Mouse (Mus musculus) liver, embryonic 13.5 days (tissue): ENCODE measurements around the gene Gm128. TPM values are rescaled to one million over a fixed set of nuclear protein-coding genes. Genes with fewer than 3 reads are reported as not detected.

Experiments used
- ATAC-seq: fragments of 200-750 bp; cut with Nextera tagmentation; 2 replicates; pipeline ENCODE4 v1.8.0; 2017; ENCODE audit warnings: low read depth, mild to moderate bottlenecking, moderate number of reproducible peaks, moderate library complexity
- DNase-seq: peaks from one replicate; pipeline ENCODE4 v3.0.0; 2022
- H3K27ac ChIP-seq: fragments of 300-500 bp; sonication (generic); 2 replicates; pipeline ENCODE4 v1.5.1; 2015; ENCODE audit warnings: moderate library complexity, mild to moderate bottlenecking, inconsistent platforms
- H3K27me3 ChIP-seq: fragments of 300-500 bp; sonication (generic); 2 replicates; pipeline ENCODE4 v1.6.1; 2015; ENCODE audit warnings: mild to moderate bottlenecking, inconsistent platforms
- H3K36me3 ChIP-seq: fragments of 300-500 bp; sonication (generic); 2 replicates; pipeline ENCODE4 v1.6.1; 2015; ENCODE audit warnings: mild to moderate bottlenecking, inconsistent platforms
- H3K4me1 ChIP-seq: fragments of 300-500 bp; sonication (generic); replicated peaks from 2 replicates; pipeline ENCODE4 v1.6.1; 2015; ENCODE audit warnings: inconsistent platforms
- H3K4me2 ChIP-seq: fragments of 300-500 bp; sonication (generic); 2 replicates; pipeline ENCODE4 v1.6.1; 2015; ENCODE audit warnings: inconsistent platforms, mild to moderate bottlenecking, moderate library complexity
- H3K4me3 ChIP-seq: fragments of 300-500 bp; sonication (generic); replicated peaks from 2 replicates; pipeline ENCODE4 v1.5.1; 2015; ENCODE audit warnings: mild to moderate bottlenecking, inconsistent platforms
- H3K9ac ChIP-seq: fragments of 300-500 bp; sonication (generic); 2 replicates; pipeline ENCODE4 v1.6.1; 2015; ENCODE audit warnings: mild to moderate bottlenecking, inconsistent platforms
- H3K9me3 ChIP-seq: fragments of 300-500 bp; sonication (generic); replicated peaks from 2 replicates; pipeline ENCODE4 v1.6.1; 2016; ENCODE audit warnings: inconsistent platforms
- WGBS: fragments of 180-500 bp; shearing (Covaris S2); methylation state at CpG from one replicate; pipeline ENCODE4 v1.1.7; 2015; ENCODE audit not compliant: insufficient replicate concordance; 5-methylcytosine and 5-hydroxymethylcytosine counted together
- polyA plus RNA-seq: library from polyadenylated mRNA; unstranded; fragments of >200 nt; fragmentation: Nextera tagmentation; extraction: Ambion mirVana; gene quantifications from 2 replicates; pipeline ENCODE4 v1.2.1, GENCODE M21; 2015

Gene Gm128
- polyA plus RNA-seq: 0.16 and 0.21 TPM in 2 replicates

- peak within 1 kb of the TSS; percentile 8 for H3K4me2 ChIP-seq
- H3K27ac ChIP-seq: no peak within 1 kb of the TSS
- peaks cover 11% of the 10 kb centered on the region for H3K4me1 ChIP-seq
- 76% methylated on average over 7 of the region's 7 CpGs for WGBS
- H3K4me3 ChIP-seq: no peak within 1 kb of the TSS
- H3K9ac ChIP-seq: peak within 1 kb of the TSS; percentile 28; the same call in 1 of the 2 replicates
- no peak for DNase-seq
- no peak for ATAC-seq
- no peaks in the 10 kb centered on the region for H3K27me3 ChIP-seq
- peaks cover 19% of the 10 kb centered on the region for H3K36me3 ChIP-seq
- H3K9me3 ChIP-seq: no peaks in the 10 kb centered on the region
These were observed at the start of gene Gm128 for GRCm38 (mm10) chr3:95241498-95241897. TSS of gene Gm128 (minus strand) at chr3:95241598.

GRCm38 (mm10) chr3:95291041-95291440 lies 49.6 kb upstream of the Gm128 start:
- Histone ChIP-seq H3K36me3 (peaks cover 68% of the 10 kb centered on the region), H3K4me1 (peaks cover 46% of the 10 kb centered on the region), H3K4me2 (no peak overlapping the region), H3K4me3 (no peak overlapping the region), H3K27me3 (no peaks in the 10 kb centered on the region), H3K27ac (no peak overlapping the region), H3K9me3 (no peaks in the 10 kb centered on the region), H3K9ac (no peak overlapping the region)
- DNase-seq: no peak
- 66% methylated on average over 4 of the region's 4 CpGs for WGBS
- no peak for ATAC-seq

GRCm38 (mm10) chr3:95290156-95290555 lies 48.8 kb upstream of the Gm128 start:
- Histone ChIP-seq H3K4me1 (peaks cover 46% of the 10 kb centered on the region), H3K36me3 (peaks cover 61% of the 10 kb centered on the region), H3K9ac (no peak overlapping the region), H3K4me2 (no peak overlapping the region), H3K27ac (no peak overlapping the region), H3K4me3 (no peak overlapping the region), H3K9me3 (no peaks in the 10 kb centered on the region), H3K27me3 (no peaks in the 10 kb centered on the region)
- no peak for DNase-seq
- WGBS: 79% methylated on average over 6 of the region's 6 CpGs
- no peak for ATAC-seq

GRCm38 (mm10) chr3:95289419-95289818 lies 48.0 kb upstream of the Gm128 start:
- H3K27me3 ChIP-seq: no peaks in the 10 kb centered on the region
- no peak overlapping the region for H3K4me3 ChIP-seq
- no peak for ATAC-seq
- peaks cover 47% of the 10 kb centered on the region for H3K4me1 ChIP-seq
- H3K36me3 ChIP-seq: peaks cover 54% of the 10 kb centered on the region
- 85% methylated on average over 4 of the region's 4 CpGs for WGBS
- no peak overlapping the region for H3K9ac ChIP-seq
- DNase-seq: no peak
- H3K4me2 ChIP-seq: no peak overlapping the region
- H3K9me3 ChIP-seq: no peaks in the 10 kb centered on the region
- H3K27ac ChIP-seq: no peak overlapping the region

GRCm38 (mm10) chr3:95287541-95287940 lies 46.1 kb upstream of the Gm128 start:
- 79% methylated on average over 3 of the region's 3 CpGs for WGBS
- Histone ChIP-seq H3K9me3 (no peaks in the 10 kb centered on the region), H3K36me3 (peaks cover 38% of the 10 kb centered on the region), H3K9ac (no peak overlapping the region), H3K27me3 (no peaks in the 10 kb centered on the region), H3K27ac (no peak overlapping the region), H3K4me3 (no peak overlapping the region), H3K4me2 (no peak overlapping the region), H3K4me1 (peaks cover 41% of the 10 kb centered on the region)
- DNase-seq (no peak), ATAC-seq (no peak)

GRCm38 (mm10) chr3:95286510-95286909 lies 45.1 kb upstream of the Gm128 start:
- Histone ChIP-seq H3K4me3 (no peak overlapping the region), H3K9ac (no peak overlapping the region), H3K27ac (no peak overlapping the region), H3K4me2 (no peak overlapping the region), H3K4me1 (peaks cover 41% of the 10 kb centered on the region), H3K36me3 (peaks cover 38% of the 10 kb centered on the region), H3K27me3 (no peaks in the 10 kb centered on the region), H3K9me3 (no peaks in the 10 kb centered on the region)
- WGBS: 48% methylated on average over 7 of the region's 7 CpGs
- DNase-seq: no peak
- ATAC-seq: no peak

GRCm38 (mm10) chr3:95286011-95286410 lies 44.6 kb upstream of the Gm128 start:
- H3K9ac ChIP-seq: no peak overlapping the region
- no peaks in the 10 kb centered on the region for H3K9me3 ChIP-seq
- no peak overlapping the region for H3K4me3 ChIP-seq
- H3K4me2 ChIP-seq: no peak overlapping the region
- no peak for DNase-seq
- no peak overlapping the region for H3K27ac ChIP-seq
- ATAC-seq: no peak
- H3K4me1 ChIP-seq: peaks cover 39% of the 10 kb centered on the region
- peaks cover 33% of the 10 kb centered on the region for H3K36me3 ChIP-seq
- 67% methylated on average over 5 of the region's 5 CpGs for WGBS
- no peaks in the 10 kb centered on the region for H3K27me3 ChIP-seq

GRCm38 (mm10) chr3:95285390-95285789 lies 44.0 kb upstream of the Gm128 start:
- Histone ChIP-seq H3K4me3 (no peak overlapping the region), H3K27me3 (no peaks in the 10 kb centered on the region), H3K9me3 (no peaks in the 10 kb centered on the region), H3K27ac (no peak overlapping the region), H3K9ac (no peak overlapping the region), H3K4me1 (peaks cover 45% of the 10 kb centered on the region), H3K36me3 (peaks cover 29% of the 10 kb centered on the region), H3K4me2 (no peak overlapping the region)
- no peak for DNase-seq
- WGBS: 83% methylated on average over 5 of the region's 5 CpGs
- ATAC-seq: no peak

- peak overlapping the region; percentile 82 for H3K4me3 ChIP-seq
- DNase-seq: no peak
- H3K9ac ChIP-seq: no peak overlapping the region
- no peak for ATAC-seq
- H3K4me1 ChIP-seq: peaks cover 51% of the 10 kb centered on the region
- WGBS: 82% methylated on average over 12 of the region's 12 CpGs
- peaks cover 23% of the 10 kb centered on the region for H3K36me3 ChIP-seq
- peak overlapping the region; percentile 79 for H3K4me2 ChIP-seq
- H3K27ac ChIP-seq: no peak overlapping the region
- H3K27me3 ChIP-seq: no peaks in the 10 kb centered on the region
- H3K9me3 ChIP-seq: no peaks in the 10 kb centered on the region
These were observed 43.3 kb upstream of the Gm128 start for GRCm38 (mm10) chr3:95284501-95285281.

- Histone ChIP-seq H3K27me3 (no peaks in the 10 kb centered on the region), H3K27ac (peak overlapping the region; percentile 97), H3K9me3 (no peaks in the 10 kb centered on the region), H3K4me3 (peak overlapping the region; percentile 82), H3K9ac (peak overlapping the region; percentile 89), H3K4me1 (peaks cover 57% of the 10 kb centered on the region), H3K36me3 (peaks cover 18% of the 10 kb centered on the region), H3K4me2 (peak overlapping the region; percentile 79)
- no peak for ATAC-seq
- no peak for DNase-seq
- WGBS: 35% methylated on average over 1 of the region's 1 CpGs
These were observed 42.7 kb upstream of the Gm128 start for GRCm38 (mm10) chr3:95284062-95284461.

- DNase-seq (no peak), ATAC-seq (no peak)
- Histone ChIP-seq H3K27ac (peak overlapping the region; percentile 97), H3K4me3 (peak overlapping the region; percentile 82), H3K36me3 (peaks cover 13% of the 10 kb centered on the region), H3K9ac (peak overlapping the region; percentile 89), H3K4me2 (peak overlapping the region; percentile 79), H3K27me3 (no peaks in the 10 kb centered on the region), H3K4me1 (peaks cover 62% of the 10 kb centered on the region), H3K9me3 (no peaks in the 10 kb centered on the region)
- 4% methylated on average over 7 of the region's 7 CpGs for WGBS
These were observed 42.2 kb upstream of the Gm128 start for GRCm38 (mm10) chr3:95283589-95283941.
